Mouse (Mus musculus) cerebellum, postnatal 36 days (tissue): ENCODE measurements at regions not wholly inside any gene's neighbourhood (a gene's known extent, or its start where the extent isn't known, plus 50 kb on each side); places are given as distances from the start of the nearest gene placed in this dataset.

Source experiments
- DNase-seq, 2 experiments: peaks; one replicate each; pipeline ENCODE4 v3.0.0; 2021 to 2022; ENCODE audit warnings: mixed read lengths in 2 of 2

GRCm38 (mm10) chr6:16999451-17000139 lies 65.4 kb upstream of the Tes start:
- DNase-seq = no peak

DNA sequence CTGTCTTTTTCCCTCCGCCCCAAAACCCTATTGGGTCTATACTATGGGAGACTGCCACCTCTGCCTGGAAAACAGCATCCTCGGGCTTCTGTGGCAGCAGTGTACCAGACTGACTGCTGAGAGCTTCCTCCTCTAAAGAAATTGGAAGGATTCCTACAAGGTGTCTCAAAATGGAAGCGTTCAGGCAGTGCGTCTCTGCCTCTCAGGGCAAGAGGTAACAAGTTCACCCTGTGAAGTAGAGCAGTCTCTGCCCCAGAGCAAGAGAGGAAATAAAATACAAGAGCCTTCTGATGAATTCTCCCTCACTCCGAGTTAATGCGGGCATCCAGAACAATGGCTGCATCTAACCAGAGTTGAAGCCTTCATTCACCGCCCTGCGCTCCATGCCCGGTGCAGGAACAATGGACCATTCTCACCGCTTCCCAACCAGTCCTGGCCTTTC lies 69.4 kb upstream of the Tes start:
- DNase-seq = no peak

DNA sequence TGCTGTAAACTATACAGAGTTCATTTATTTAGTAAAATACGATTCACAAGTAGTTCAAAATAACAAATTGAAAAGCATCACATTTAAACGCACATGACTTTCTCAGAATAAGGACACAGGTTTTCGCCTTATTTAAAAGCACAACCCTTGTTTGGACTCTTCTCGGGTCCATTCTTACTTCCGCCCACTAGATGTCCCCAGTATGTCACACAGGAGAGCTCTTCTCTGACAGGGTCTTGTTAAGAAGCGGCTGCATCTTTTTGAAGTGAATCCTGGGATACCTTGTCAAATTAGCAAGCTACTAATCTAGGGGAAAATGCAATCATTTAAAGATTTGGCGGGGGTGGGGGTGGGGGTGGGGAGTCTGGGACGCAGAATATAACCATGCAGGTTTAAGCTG lies 70.2 kb upstream of the Tes start:
- DNase-seq = no peak

DNA sequence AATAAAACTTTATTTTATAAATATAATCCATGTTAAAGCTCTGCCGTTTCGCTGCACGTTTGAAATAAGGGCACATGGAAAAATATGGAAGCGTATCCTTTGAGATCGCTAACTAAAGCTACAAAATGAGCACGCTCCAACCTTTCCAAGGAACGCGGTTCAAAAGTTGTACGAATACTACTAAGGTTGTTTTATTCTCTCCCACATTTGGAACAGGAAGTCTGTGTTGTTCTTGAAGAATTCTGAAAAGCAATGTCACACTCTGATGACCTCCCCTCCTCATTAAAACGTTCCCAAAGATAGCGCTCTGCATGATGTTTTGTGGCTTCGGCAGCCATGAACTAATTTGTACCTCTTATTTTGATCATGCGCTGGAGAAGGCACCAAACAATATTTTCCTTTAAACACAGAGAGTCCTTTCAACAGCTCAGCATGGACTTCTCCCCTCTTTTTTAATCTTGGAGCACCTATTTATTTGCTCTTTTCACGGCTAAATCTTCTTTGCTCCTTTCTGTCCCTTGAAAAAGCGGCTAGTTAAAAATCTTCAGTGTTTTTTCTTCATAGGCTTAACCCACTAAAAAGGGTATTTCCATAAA lies 72.9 kb upstream of the Tes start:
- no peak for DNase-seq

DNA sequence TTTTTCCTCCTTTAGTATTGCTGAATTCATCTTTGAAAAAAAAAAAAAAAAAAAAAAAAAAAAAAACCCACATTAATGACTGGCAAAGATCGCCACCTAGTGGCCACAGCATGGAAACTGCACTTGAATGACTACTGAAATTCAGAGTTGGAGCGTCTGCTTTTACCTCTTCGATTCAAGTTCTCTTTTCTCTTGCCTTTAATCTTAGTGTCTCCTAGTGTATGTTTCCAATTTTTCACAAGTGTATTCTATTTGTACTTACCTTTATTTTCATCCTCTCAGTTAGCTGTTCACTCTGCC lies 79.9 kb upstream of the Tfec start:
- peak; percentile 20 to 25 for DNase-seq

DNA sequence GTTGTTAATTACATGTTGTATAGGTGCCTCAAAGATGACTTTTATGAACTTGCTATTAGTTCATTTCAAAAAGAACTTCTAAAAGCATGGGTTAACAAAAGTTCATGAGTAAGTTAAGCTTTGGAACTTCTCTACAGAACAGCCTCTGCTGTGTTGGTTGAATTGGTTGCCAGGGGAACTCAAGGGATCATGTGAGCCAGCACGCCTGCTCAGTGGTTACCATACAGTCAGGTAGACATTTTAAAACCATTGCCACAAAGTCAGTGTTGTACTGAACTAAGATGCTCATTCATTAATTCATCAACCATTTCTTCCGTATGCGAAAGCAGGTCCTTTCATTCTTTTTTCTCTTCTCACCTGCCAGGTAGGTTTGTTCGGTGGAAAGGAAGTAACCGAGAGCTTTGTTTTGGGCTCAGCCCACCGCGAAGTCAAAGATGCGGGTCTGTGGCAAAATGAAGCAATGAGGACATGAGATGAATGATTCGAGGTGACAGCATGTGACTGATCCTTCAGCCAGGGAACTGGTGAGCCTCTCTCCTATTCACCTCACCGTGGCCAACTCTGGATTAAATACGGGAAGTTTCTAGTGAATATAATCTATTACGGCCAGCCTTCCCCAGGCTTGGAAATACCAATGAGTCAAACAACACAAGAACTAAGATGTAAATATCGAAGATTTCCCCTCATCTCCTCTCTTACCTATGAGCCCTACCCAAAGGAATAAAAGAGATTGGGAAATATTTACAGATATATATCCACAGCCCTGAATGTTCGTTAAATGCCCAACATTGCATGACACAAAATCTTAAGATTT lies 79.4 kb upstream of the Tfec start:
- no peak for DNase-seq

DNA sequence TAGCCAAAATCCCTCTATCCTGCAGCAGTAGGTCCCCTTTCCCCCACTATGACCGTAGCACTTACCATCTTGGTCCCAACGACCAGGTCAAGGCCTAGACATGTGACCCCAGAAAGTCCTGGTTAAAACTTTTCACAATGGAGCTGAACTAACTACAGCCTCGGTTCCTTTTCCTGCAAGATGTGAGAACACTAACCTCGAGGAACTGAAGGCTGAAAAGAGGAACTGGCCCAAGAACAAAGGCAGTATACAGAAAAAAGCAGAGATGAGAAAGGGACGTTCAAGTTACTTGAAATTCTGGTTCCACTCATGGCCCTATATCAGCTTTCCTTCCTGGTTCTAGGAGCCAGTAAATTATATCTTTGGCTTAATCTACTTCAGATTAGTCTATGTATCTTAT lies 67.4 kb upstream of the Tfec start:
- no peak for DNase-seq

DNA sequence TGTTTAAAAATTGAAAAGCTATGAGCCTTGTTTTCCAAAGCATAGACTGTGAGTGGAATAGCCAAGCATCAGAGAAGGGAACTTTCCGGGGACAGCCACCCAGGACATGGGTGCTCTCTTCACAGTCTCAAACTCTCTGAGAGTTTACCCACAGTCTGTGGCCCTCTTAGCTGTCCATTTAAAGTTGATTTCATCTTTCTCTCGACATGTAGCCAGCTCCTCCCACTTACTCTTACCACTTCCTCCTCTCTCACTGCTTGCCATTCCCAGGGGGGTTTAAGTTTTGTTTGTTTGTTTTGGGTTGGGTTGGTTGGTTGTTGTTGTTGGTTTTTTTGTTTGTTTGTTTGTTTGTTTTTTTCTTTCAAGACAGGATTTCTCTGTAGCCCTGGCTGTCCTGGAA lies 66.1 kb upstream of the Tfec start:
- no peak for DNase-seq

GRCm38 (mm10) chr6:16963958-16964357 lies 65.7 kb upstream of the Tfec start:
- no peak for DNase-seq

DNA sequence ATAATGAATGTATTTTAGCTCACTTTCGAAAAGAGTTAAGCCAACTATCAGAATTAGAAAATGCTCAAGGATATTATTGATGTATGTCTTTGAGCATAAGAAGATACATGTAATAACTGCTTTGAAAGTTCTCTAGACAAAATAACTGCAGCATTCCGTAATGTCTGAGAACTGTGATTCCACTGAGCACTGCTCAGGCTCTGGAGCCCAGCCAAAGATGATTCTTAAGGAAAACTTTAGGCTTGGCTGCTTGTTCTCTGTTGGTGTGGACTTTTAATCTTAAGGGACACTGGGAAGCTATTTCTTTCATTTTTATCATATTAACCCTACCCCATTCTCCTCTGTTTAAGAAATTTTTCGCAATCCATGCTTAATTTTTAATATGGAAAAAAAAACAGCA lies 59.9 kb upstream of the Tfec start:
- DNase-seq = no peak

- DNase-seq = no peak
Observed at GRCm38 (mm10) chr6:16956771-16957435, 58.7 kb upstream of the Tfec start.
